Mouse (Mus musculus): ENCODE results near the gene Rnf26.
"Not testable (repeated sequence)": the region's sequence is repeated elsewhere in the genome, so short reads cannot be mapped to it uniquely, and the experiment has no call there.

Gene Rnf26

DNA sequence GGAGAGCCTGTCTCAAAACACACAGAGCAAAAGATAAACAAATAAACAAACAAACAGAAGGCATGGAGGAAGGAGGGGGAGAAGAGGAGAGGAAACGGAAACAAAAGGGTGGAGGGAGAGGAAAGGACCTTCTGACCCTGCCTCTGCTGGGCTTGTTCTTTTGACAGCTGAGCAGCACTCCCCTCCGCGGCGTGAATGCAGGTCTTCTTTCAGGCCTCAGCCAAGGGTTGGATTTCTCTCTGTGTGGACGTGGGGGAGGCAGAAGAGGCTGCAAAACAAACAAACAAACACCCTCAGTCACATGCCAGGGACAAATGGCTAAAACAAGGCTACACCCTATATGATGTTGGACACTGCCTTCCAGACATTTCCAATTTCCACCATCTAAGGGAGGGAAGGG is 11.7 kb upstream of the Rnf26 start:
- DNase-seq (ENCODE audit: low read depth, low spot score): no peak

DNA sequence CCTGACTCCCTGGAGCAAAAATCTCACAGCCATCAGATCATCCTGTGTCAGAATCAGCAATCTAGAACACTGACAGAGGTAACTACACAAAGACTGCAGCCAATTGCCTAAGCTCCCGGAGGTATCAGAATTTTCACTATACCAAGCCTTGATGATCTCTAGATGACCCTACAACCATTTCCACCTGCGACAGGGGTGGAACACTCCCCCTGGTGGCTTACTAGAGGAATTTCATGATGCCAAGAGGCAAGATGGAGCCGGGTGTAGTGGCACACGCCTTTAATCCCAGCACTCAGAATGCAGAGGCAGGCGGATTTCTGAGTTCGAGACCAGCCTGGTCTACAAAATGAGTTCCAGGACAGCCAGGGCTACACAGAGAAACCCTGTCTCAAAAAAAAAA is 11.0 kb upstream of the Rnf26 start:
- DNase-seq (ENCODE audit: low read depth, low spot score): peak; percentile 77

DNA sequence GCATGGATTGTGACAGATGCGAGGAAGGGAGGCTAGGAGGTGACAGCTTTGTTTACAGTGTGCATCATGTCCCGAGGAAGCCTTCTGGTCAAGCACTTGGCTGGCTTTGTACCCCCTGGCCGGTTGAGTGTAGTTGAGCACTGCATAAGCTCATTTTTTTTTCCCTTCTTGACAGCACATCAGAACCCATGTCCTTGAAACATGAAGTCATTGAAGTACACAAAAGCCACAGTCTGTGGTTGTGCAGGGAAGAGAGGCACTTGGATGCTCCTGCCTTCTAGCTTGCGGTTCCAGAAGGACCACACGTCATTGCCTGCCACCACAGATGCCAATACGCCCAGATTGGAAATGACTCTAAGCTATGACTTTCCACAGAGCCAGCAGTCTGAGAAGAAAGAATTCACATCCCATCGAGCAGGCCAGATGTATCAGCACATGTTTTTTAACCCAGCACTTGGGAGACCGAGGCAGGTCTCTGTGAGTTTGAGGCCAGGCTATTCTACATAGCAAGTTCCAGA is 6.7 kb upstream of the Rnf26 start:
- DNase-seq (ENCODE audit: low read depth, low spot score): no peak

DNA sequence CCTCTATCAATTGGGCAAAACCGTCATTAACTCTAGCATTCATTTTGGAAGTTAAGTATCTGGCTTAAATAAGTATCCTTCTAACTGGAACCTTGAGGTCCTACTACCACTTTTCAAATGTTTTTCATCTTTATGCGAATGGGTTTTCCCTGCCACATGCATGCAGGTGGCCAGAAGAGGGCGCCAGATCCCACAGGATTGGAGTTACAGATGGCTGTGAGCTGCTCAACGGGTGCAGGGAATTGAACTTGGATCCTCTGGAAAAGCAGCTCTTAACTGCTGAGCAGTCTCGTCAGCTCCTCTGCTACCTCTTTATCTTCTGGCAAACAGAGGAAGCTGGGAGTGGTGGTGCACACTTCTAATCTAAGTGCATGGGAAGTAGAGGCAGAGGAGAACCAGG is 5.7 kb upstream of the Rnf26 start:
- peak; percentile 46 for DNase-seq (ENCODE audit: low read depth, low spot score)

DNA sequence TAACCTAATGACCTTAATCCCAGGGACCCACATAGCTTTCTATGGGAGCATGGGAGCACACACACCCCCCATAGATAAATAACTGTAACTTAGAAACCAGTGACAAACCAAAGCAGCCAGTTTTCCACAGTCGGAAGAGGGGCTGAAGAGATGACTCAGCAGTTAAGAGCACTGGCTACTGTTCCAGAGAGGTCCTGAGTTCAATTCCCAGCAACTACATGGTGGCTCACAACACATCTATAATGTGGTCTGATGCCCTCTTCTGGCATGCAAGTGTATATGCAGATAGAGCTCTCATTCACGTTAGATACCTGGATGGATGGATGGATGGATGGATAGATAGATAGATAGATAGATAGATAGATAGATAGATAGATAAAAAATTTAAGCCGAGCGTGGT is 2.9 kb upstream of the Rnf26 start:
- peak; percentile 68 for DNase-seq (ENCODE audit: low read depth, low spot score)

DNA sequence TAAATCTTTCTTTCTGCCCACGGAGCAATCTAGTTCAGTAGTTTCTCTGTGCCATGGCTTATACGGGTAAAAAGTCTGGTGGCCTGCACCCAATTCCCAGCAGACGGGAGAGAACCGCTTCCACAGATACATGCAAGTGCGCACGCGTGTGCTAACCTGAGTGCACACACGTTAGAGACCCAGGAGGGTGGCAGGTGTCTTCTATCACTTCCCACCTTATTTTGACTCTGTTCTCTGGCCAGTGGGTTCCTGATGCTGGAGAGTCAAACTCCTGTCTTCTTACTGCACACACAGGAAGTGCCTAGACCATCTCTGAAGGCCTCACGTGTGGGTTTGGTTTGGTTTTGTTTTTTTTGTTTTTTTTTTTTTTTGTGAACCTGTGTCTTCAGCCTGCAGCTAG is 2.3 kb upstream of the Rnf26 start:
- DNase-seq (ENCODE audit: low read depth, low spot score): no peak

DNA sequence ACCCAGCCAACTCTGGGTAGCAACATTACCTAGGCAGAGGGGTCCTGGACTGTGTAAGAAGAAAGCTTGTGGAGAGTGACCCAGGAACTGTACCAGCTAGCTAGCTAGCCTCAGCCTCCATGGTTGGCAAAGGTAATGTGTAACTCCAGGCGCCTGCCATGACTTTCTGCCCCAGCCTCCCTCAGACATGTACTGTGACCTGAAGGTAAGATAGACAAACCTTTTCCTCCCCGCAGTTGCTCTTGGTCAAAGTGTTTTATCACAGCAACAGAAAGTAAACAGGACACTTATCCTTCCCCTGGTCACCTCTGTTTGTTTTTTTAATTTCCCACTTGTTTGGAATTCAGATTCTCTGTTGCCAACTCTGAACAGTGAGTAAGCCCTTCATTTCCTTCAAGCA is 1.1 kb upstream of the Rnf26 start:
- no peak for DNase-seq (ENCODE audit: low read depth, low spot score)

DNA sequence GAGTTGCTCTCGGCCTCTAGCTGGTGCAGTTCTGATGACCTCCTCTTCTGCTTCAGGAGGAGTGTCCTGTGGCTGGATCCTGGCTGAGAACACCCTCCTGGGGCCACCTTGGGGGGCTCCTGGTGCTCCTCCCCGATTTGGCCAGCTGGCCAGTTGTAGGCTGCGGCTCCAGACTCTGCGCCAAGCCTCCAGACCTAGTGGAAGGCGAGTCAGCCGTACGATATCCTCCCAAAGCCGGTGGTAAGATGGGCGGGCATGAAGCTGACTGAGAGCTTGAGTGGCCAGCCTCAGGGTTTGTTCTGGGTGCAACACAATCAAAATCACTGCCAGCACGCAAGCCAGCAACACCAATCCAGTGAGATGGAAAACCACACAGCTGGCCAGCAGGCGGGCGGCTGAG is 1.4 kb downstream of the Rnf26 start:
- DNase-seq (ENCODE audit: low read depth, low spot score): not testable (repeated sequence)

DNA sequence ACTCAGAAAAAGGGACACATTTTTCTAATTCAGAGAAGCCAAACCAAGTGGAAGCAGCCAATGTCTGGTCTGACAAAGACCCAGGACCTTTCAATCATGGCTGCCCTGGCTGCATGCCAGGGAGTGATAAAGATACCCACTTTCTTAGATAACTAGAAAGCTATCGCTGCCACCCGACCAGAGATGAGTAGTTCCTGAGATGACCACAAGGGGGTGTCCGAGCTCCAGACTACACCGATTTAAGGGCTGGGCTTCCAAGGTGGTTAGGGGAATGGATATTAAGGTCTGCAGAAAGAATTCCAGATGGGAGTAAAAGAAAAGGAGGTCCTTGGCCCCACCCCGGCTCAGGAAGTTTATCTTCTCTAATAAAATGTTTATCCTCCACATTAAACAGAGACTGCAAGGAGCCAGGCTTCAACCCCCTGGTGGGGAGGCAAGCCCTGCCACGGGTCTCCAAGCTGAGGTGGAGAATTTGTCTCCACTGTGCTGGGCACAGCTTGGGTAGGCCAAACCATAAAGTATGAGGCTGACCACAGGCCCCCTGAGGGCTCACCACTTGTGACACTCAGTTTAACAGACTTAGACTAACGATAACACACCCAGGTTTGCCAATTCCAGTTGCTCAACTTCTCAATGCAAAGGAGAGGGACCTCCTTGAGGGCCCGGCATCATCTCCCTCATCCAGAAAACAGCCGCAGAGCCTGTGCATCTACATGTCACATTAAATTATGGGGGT is 3.8 kb downstream of the Rnf26 start:
- DNase-seq (ENCODE audit: low read depth, low spot score): peak; percentile 77

DNA sequence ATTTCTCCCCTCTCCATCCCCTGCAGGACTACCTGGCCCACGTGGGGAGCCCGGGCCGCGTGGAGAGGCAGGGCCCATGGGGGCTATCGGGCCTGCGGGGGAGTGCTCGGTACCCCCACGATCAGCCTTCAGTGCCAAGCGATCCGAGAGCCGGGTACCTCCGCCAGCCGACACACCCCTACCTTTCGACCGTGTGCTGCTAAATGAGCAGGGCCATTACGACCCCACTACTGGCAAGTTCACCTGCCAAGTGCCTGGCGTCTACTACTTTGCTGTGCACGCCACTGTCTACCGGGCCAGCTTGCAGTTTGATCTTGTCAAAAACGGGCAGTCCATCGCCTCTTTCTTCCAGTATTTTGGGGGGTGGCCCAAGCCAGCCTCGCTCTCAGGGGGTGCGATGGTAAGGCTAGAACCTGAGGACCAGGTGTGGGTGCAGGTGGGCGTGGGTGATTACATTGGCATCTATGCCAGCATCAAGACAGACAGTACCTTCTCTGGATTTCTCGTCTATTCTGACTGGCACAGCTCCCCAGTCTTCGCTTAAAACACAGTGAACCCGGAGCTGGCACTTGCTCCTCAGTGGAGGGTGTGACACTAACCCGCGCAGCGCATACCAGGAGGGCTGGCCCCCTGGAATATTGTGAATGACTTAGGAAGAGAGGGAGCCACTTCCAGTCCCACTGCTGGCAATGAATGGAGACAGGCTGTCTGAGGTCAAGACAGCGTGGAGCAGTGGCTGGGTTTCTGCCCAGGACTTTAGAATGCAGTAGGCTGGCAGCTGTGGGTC is 4.9 kb downstream of the Rnf26 start:
- DNase-seq (ENCODE audit: low read depth, low spot score): no peak

DNA sequence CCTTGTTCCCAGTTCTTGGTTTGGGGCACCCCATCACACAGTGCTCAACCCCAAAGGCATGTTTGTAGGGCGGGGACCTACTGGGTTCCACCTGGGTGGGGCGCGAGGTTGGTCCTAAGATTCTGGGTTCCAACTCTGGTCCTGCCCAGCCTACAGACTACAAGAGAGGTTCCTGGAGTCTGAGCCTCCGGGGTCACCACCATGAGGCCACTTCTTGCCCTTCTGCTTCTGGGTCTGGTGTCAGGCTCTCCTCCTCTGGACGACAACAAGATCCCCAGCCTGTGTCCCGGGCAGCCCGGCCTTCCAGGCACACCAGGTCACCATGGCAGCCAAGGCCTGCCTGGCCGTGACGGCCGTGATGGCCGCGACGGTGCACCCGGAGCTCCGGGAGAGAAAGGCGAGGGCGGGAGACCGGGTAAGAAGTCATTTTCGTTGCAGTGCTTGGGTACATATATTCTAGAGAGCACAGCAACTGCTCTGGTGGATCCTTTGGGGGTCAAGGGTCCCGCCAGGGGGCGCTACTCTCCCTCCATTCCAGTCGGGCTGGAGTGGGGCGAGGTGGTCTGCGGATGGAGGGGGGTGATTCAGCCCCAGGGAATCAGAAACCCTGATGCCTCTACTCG is 5.6 kb downstream of the Rnf26 start:
- peak; percentile 69 for DNase-seq (ENCODE audit: low read depth, low spot score)

DNA sequence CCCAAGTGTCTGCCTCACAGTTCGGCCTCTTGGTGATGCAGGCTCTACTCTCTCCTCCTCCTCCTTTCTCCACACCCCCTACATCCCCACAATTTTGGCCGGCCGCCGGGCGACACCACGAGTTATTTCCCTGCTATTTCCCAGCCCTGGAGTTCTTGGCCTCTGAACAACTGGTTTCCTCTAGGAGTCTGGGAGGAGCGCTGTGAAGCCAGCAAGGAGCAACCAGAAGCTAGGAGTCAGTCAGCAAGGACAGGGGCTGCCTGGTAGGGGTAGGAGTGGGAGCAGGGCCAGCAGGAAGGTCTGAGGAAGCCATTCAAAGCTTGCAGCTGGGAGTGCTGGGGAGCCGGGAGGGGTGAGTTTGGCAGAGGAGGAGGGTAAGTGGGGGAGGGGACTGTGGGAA is 6.2 kb downstream of the Rnf26 start, which contains the start of gene C1qtnf5:
TSS of gene C1qtnf5 (plus strand) at position 136 of the 400 bp plus-strand sequence.
- no peak for DNase-seq (ENCODE audit: low read depth, low spot score)

DNA sequence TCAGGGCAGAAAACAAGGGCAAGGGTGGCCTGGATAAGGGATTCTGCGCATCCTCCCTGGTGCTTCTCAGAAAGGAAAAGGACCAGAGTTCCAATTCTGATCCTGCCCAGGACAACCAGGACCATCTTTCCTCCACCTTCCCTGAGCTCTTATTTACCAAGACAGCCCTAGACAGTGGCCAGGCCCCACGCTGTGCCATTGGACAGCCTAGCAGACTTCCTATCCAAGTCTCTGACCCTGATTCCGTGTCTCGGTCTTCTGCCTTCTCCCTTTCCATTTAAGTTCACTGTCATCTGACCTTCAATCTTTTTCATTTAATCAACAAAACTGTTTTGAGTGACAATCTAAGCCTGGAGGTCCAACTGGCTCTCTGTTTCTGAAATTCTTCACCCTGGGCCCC is 6.7 kb downstream of the Rnf26 start:
- DNase-seq (ENCODE audit: low read depth, low spot score): no peak

DNA sequence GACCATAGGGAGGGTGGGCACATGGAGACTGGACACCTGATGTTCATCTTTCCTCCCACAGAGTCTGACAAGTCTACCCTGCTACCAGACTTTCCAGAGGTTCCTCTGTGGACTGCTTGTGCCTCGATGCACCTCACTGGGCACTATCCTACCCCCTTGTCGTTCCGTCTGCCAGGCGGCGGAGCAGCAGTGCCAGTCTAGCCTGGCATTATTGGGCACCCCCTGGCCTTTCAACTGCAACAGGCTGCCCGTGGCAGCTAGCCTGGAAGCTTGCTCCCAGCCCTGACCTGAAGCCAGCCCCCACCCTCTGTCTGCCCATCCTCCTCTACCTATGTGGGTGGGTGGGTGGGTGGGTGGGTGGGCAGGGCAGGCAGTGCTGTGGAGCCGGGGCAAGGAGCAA is 7.1 kb downstream of the Rnf26 start:
- no peak for DNase-seq (ENCODE audit: low read depth, low spot score)

DNA sequence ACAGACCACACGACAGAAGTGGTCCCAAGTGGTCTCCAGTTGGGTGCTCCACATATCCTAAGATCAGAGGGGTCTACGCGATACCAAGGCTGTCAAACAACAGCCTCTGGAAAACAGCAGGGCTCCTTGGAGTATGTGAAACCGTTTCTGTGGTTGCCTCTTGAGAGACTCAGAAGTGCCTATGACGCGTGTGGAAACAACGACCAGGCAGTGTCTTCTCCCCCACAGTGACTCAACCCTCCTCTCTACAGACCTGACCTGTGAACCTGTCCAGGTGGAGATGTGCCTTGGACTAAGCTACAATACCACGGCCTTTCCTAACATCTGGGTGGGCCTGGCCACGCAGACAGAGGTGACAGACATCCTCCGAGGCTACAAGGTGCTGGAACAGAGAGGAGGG is 7.5 kb downstream of the Rnf26 start:
- DNase-seq (ENCODE audit: low read depth, low spot score): no peak

DNA sequence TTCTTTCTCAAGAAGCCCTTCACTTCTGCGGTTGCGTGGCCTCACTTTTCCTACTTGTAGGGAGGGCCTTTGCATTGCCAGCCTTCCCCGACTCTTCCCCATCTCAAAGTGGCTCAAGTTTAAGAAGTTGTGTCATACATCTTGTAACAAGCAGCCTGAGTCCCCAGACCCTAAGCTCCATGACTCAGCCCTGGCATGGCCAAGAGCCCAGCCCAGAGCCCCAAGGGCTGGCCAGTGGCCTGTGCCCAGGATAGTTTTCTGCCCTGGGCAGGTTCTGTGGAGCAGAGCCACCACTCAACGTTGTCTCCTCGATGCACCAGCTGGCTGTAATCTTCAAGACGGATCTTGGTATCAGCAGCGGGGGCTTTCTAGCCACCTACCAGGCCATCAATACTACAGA is 8.4 kb downstream of the Rnf26 start:
- DNase-seq (ENCODE audit: low read depth, low spot score): no peak

DNA sequence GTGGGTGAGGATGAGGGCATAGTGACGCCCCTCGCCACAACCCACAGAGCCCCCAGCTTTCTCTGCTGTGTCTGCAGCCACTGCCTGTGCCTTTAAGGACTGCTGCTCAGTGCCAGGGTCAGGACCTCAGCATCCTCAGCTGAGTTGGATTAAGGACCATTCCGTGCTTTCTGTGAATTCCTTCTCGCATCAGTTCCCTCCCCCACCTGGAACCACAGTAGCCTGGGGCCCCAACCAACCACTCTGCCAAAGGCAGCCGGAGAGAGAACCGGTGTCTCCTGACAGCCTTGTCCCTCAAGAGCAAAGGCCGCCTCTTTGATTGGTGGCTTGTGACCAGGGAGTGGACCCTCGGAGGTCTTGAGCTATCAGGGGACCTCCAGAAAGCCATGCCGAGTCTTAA is 11.8 kb downstream of the Rnf26 start, which contains the start of gene Mfrp:
TSS of gene Mfrp (plus strand) at position 240 of the 400 bp plus-strand sequence.
- DNase-seq (ENCODE audit: low read depth, low spot score): no peak

DNA sequence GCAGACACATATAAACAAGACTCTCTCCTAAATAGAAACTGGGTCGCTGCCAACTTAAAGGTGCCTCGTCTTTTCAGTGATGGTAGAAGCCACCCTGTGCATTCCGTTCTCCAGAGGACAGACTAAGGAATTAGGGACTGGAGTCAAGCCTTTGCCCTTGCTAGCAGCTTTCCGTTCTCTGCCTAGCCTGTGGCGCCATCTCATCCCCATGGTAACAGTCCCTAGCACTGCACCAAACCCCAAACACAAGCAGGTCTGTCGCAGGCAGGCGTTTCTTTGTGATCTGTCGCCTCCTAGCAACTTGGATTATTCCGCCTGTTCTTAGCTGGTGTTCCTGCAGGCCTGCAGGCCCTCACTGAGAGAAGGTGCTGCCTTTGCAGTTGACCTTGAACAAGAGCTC is 16.8 kb downstream of the Rnf26 start:
- peak; percentile 67 for DNase-seq (ENCODE audit: low read depth, low spot score)

DNA sequence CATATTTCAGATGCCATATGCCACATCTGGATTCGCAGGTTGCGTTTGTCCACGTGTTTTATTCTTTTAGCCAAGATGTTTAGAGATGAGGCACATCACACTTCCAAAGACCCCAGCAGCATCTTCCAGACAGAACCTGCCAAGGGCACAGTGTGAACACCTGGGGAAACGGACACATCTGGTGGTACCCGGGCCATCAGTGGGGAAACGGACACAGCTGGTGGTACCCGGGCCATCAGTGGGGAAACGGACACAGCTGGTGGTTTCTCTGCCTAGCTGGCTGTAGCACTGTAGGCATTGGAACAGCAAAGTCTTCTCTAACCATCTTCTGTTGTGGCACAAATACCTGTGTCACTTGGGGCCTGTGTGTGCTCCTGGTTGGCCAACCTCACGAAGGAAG is 17.5 kb downstream of the Rnf26 start:
- no peak for DNase-seq (ENCODE audit: low read depth, low spot score)

DNA sequence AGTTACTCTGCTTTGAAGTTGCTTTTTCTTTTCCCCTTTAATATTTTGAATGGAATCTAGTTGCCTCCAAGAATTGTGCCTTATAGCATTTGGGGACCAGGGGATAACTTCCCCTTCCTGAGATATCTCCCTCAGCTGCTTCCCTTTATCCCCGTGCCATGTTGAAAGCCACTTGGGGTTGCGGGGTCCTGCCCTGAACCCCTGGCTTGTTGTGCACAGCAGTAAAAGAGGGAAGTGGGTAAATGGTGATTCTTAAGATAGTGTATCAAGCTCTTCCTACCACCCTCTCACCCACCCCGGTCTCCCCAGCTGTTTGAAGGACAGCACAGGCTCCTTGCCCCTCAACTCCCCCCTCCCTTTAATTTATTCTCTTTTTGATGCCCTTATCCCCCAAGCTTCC is 18.6 kb downstream of the Rnf26 start:
- no peak for DNase-seq (ENCODE audit: low read depth, low spot score)

DNA sequence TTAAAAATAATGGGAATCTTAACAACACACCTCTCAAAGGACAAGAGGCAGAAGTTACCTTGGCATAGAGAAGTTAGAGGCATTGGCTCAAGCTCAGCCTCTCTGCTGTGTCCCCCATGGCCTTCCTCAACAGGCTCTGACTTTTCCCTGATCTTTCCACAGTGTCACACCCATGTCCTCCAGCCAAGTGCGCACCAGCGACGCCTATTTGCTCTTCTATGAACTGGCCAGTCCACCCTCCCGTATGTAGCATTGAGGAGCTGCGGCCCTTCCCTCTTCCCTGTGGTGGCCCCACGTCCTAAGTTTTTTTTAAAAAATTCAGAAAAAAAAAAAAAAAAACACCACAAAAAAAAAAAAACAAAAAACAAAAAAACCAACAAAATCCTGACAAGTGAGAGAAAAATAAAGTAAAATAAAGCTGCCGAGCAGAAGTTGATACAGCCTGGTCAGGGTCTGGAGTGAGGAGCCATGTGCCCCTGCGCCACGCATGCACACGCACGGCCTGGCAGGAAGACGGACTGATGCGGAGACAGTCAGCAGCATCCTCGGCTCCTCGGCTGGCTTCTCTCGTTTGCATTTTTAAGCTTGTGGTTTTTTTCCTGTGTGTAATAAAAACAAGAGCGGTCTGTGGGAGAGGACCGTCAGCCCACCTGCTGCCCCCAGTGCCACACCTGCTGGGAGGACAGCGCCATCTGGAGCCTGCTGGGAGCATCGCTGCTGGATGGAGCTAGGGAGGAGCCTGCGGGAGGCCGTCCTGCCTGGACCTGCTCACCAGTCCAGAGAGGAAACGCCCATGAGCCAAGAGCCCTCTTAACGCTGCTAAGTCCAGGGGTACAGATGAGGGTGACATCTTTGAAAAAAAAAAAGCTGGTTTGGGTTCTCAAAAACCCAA is 19.5 kb downstream of the Rnf26 start:
- DNase-seq (ENCODE audit: low read depth, low spot score): peak; percentile 66
